21 mouse cellular contexts compared by ENCODE assay signal in the genomic region with DNA sequence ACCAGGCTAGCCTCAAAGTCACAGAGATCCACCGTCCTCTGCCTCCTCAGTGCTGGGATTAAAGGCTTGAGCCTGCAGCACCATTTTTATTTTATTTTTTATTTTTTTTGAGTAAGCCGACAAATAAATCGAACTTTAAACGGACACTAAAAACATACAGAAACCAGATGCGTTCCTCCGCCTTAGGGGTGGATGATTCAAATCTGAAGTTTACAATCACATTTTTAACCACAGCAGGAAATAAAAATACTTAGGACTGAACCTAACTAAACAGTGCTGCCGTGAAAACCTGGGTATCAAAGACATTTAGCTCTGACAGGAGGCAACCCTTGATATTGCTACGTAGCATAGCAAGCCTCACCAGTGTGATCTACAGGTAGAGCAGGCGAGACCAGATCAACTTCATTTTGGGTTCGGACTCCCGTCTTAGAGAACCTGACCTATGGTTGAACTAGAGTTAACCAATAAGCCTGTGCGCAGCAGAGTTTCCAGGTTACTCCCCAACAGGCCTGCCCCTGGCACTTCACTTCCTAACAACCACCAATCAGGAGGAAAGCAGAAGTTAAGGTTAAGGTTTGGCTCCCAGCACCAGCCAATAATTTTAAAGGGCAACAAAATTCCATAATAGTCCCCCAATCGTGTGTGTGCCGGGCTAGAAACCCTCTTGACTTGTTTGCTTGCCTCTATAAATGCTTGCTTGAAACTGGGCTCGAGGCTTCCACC. TPM values are rescaled to one million over a fixed set of nuclear protein-coding genes. Genes with fewer than 3 reads are reported as not detected.
DNase-seq lines count a peak whose midpoint lies in the region; ATAC-seq and TF ChIP-seq lines count a peak whose summit lies in the region.
"Had no signal": no experiment of that assay in that cellular context is flagged by ENCODE, and none has a peak within 500 bp of the region (broad histone marks: within the 10 kb centered on the region; RNA-seq: fewer than 3 reads in every experiment).

No protein-coding gene starts in this region.

- no peak for TF ChIP-seq CTCF in lung, embryonic 14.5 days (IDR thresholded peaks at IDR 0.05; ENCODE audit: low read depth)

- H3K4me2 ChIP-seq in lung, embryonic 14.5 days: no peak overlapping the region
- H3K4me2 ChIP-seq: heart, embryonic 11.5 days; limb, embryonic 12.5 days; midbrain, embryonic 12.5 days; neural tube, embryonic 15.5 days had no signal

- peaks cover 3% of the 10 kb centered on the region; the same call in 1 of the 2 replicates for H3K4me1 ChIP-seq in lung, embryonic 14.5 days (ENCODE audit: insufficient read depth)
- H3K4me1 ChIP-seq in forebrain, embryonic 10.5 days: peaks cover 10% of the 10 kb centered on the region
- H3K4me1 ChIP-seq: limb, embryonic 12.5 days; midbrain, embryonic 12.5 days; neural tube, embryonic 15.5 days had no signal

- 69% methylated on average over 15 of the region's 15 CpGs for WGBS in lung, embryonic 14.5 days
- 89% methylated on average over 15 of the region's 15 CpGs for WGBS in forebrain, embryonic 10.5 days

- ATAC-seq in activated CD4-positive, CD25-positive, alpha-beta regulatory T cell, adult 4 months: peak; percentile 61
- ATAC-seq in lung, embryonic 14.5 days (ENCODE audit: insufficient read depth): peak; percentile 79
- ATAC-seq: forebrain, embryonic 14.5 days had no signal

- no peaks in the 10 kb centered on the region for H3K36me3 ChIP-seq in lung, embryonic 14.5 days (ENCODE audit: insufficient read depth)
- no peaks in the 10 kb centered on the region for H3K36me3 ChIP-seq in forebrain, embryonic 10.5 days (replicated peaks)
- H3K36me3 ChIP-seq: hindbrain, embryonic 10.5 days; limb, embryonic 12.5 days; midbrain, embryonic 12.5 days; neural tube, embryonic 15.5 days had no signal

- no peaks in the 10 kb centered on the region for H3K9me3 ChIP-seq in lung, embryonic 14.5 days (ENCODE audit: low read depth, low read length)
- H3K9me3 ChIP-seq in forebrain, embryonic 10.5 days: no peaks in the 10 kb centered on the region
- H3K9me3 ChIP-seq: hindbrain, embryonic 10.5 days; limb, embryonic 12.5 days; midbrain, embryonic 12.5 days; neural tube, embryonic 15.5 days had no signal

- DNase-seq in CD4-positive, CD25-positive, alpha-beta regulatory T cell, adult 2 months (ENCODE audit: low read depth, low spot score): peak; percentile 20
- peak; percentile 21 for DNase-seq in lung, embryonic 14.5 days
- DNase-seq in lung, postnatal 36 days: peak; percentile 46
- no peak for DNase-seq in kidney, postnatal 4 days
- no peak for DNase-seq in forebrain, embryonic 10.5 days (ENCODE audit: extremely low spot score, low spot score)
- no peak for DNase-seq in spleen, adult 18-20 months
- DNase-seq: adrenal gland, postnatal 25 days; B cell, adult 2 months; cerebellum, adult 8-10 months; gastrocnemius, postnatal 10 days; kidney, adult 2 months; kidney, postnatal 10 days had no signal

- H3K4me3 ChIP-seq in lung, embryonic 14.5 days (ENCODE audit: low read depth, low read length): no peak overlapping the region
- H3K4me3 ChIP-seq in forebrain, embryonic 10.5 days: no peak overlapping the region
- H3K4me3 ChIP-seq: hindbrain, embryonic 10.5 days; limb, embryonic 12.5 days; midbrain, embryonic 12.5 days; neural tube, embryonic 15.5 days had no signal

- H3K9ac ChIP-seq in lung, embryonic 14.5 days: no peak overlapping the region
- H3K9ac ChIP-seq: limb, embryonic 12.5 days; liver, embryonic 14.5 days; midbrain, embryonic 12.5 days; neural tube, embryonic 15.5 days had no signal

- H3K27ac ChIP-seq in lung, embryonic 14.5 days (ENCODE audit: low read depth): peak overlapping the region; percentile 42; the same call in 1 of the 2 replicates
- no peak overlapping the region for H3K27ac ChIP-seq in forebrain, embryonic 10.5 days
- H3K27ac ChIP-seq: hindbrain, embryonic 10.5 days; limb, embryonic 12.5 days; liver, embryonic 14.5 days; midbrain, embryonic 12.5 days; neural tube, embryonic 15.5 days had no signal

- H3K27me3 ChIP-seq in lung, embryonic 14.5 days (ENCODE audit: insufficient read depth, low read length): no peaks in the 10 kb centered on the region
- no peaks in the 10 kb centered on the region for H3K27me3 ChIP-seq in forebrain, embryonic 10.5 days (ENCODE audit: poor library complexity, severe bottlenecking)
- H3K27me3 ChIP-seq: midbrain, embryonic 12.5 days; neural tube, embryonic 15.5 days had no signal

RNA-seq across cellular contexts. Expression of gene 9130230L23Rik, which starts 4.3 kb away (rescaled TPM):
- 1 to 10 TPM in 1 of 2 experiments, not detected in 1; 1.0 TPM for polyA plus RNA-seq in activated CD4-positive, CD25-positive, alpha-beta regulatory T cell, adult 4 months (2017; shearing (Covaris generic))
- polyA plus RNA-seq in lung, embryonic 14.5 days (2014; fragmentation: Nextera tagmentation; extraction: Ambion mirVana): 1.0 and 1.5 TPM in 2 replicates
- not detected in 2 replicates for polyA plus RNA-seq in forebrain, embryonic 10.5 days (2016; fragmentation: Nextera tagmentation; extraction: Ambion mirVana)
- polyA plus RNA-seq: forebrain, embryonic 14.5 days; frontal cortex, adult 2 months; limb, embryonic 12.5 days; midbrain, embryonic 12.5 days; neural tube, embryonic 15.5 days had no signal

Comparison
In these comparisons a context has a peak if more than half of its experiments do, and no peak if none do; other contexts are left out.
1. DNase-seq: peak in CD4-positive, CD25-positive, alpha-beta regulatory T cell, adult 2 months (single experiment), lung, embryonic 14.5 days (single experiment) and lung, postnatal 36 days (single experiment); none in kidney, postnatal 4 days (0 of 2), forebrain, embryonic 10.5 days (single experiment) and spleen, adult 18-20 months (0 of 2).